Mouse (Mus musculus) adrenal gland, postnatal 10 days (tissue): ENCODE data around the gene Olfr714. TPM values are rescaled to one million over a fixed set of nuclear protein-coding genes. Genes with fewer than 3 reads are reported as not detected.
A peak's percentile ranks its signal among the peaks of the same experiment; 100 is the strongest.
"Not testable (repeated sequence)": the region's sequence is repeated elsewhere in the genome, so short reads cannot be mapped to it uniquely, and the experiment has no call there.

Experiments used
- DNase-seq: peaks from one replicate; pipeline ENCODE4 v3.0.0; 2021; ENCODE audit warnings: mixed read lengths
- long read RNA-seq, 2 experiments: library from polyadenylated mRNA; stranded (forward); transcript quantifications; one replicate each; pipeline ENCODE4 v2.0.0; 2021
- total RNA-seq, 2 experiments: library from RNA; stranded (reverse); gene quantifications; 2 replicates each; pipeline ENCODE4 v1.2.3; 2021

The Olfr714 gene
- not detected for total RNA-seq
- long read RNA-seq, experiment 1, result 0 reads
- long read RNA-seq, experiment 2, result 0 reads

DNA sequence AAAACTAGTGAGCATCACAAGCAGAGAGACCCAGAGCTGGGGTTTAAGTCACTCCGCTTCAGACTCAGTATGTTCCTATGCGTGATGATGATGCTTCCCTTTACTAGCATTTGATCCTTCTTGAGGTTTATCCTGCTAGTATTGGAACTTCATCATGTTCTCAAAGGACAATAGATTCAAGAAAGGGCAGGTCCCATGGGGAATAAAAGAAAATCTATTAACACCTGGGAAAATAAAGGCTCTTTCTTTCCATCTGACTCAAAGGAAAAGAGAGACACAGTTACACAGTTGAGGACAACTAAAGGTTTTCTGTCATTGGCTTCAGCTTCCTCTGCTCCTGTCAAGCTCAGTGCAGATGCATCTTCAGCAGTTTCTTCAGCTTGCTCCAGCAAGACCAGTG is at the start of gene Olfr714:
Gene Olfr714 (plus strand): TSS at position 301 of the 400 bp plus-strand sequence.
- no peak for DNase-seq

DNA sequence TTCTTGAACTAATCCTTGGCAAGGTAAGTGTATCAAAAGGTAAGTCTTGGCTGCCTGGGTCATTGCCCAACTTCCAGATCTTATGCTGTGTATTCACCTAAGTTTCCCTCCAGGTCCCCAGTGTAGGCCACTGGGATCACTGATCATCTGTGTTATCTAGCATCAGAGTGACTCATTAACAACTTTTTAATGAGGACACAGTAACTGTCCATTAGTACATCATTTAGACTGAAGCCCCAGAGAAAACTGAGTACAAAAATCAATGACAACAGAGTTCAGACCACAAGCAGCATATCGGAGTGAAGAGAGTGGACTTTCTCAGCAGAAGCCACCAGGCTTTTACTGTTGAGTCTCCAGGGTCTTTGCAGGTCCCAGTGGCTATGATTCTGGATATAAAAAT is 39.9 kb upstream of the Olfr714 start, which contains the start of gene Olfr713:
Gene Olfr713 (plus strand): TSS at position 301 of the 400 bp plus-strand sequence.
- DNase-seq, result no peak

DNA sequence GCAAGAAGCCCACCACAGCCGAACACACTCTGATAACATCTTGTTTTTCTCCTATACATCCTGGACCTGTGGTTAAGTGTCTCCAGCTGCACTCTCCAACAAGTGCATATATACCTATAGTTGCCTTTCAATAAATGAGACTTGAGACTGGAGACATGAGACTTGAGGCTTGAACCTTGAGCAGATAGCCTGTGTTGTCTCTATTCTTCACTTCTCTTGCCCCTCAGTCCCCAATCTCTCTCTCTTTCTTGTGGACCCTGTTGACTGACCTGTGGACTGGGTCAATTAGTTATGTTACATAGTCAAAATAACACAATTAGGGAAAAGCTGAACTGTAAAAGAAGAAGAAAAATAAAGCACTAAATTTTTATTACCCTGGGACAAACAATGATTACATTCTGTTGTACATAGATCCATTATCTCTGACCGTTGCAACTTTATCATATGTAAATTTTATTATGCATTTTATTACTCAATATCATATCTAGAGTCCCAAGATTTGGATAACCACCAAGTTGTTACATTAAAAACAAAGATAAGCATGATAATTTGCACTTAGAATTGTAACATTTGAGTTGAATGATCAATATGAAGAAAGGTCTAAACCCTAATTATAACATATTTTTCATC is 30.7 kb upstream of the Olfr714 start:
- DNase-seq, result no peak

DNA sequence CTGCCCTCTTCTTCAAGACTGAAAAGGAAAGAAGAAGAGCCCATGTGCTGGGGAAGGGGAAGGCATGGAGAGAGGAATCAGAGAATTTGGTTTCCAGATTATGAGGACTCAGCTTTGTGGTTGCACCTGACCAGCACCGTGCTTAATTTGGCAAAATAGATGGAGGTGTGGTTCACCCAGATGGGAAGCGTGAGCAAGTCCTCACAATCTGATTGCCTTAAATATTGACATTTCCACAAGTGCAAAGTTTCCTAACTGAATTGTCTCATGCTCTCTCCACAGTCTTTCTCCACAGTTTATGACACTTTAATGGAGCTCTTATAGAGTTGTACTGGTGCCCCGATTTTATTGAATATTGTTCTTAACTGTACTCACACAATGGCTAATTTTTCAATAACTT is 27.6 kb upstream of the Olfr714 start:
- DNase-seq, result no peak

DNA sequence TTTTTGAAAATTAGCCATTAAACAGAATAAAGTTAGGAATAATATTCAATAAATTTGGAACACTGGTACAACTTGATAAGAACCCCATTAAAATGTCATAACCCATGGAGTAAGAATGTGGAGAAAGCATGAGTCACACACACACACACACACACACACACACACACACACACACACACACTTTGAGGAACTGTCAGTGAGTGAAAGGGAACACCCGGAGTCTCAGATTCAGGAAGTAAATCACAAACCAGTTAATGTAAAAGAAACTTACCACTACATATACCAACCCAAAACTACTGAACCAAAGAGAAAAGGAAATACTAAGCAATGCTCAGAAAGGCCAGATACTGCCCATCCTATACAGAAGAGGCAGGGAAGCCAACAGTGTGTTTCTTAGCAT is 26.4 kb upstream of the Olfr714 start:
- DNase-seq, result no peak

DNA sequence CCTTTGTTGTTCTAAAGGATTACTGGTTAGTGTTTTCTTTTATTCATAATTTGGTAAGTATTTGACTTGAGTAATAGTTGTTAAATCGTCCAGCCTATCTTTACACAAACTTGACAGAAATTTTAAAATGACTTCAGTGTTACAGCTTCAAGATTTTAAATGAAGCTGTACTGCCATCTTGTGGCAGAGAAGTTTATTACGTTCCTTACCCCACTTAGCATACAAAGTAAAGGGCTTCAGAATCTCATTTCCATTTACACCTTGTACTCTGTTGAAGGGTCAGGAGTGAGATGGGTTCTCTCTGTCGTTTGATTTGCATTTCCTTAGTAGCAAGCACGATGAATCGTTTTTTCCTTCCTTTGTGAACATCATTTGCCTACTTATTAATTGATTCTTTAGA is 24.9 kb upstream of the Olfr714 start:
- peak; percentile 23 for DNase-seq

DNA sequence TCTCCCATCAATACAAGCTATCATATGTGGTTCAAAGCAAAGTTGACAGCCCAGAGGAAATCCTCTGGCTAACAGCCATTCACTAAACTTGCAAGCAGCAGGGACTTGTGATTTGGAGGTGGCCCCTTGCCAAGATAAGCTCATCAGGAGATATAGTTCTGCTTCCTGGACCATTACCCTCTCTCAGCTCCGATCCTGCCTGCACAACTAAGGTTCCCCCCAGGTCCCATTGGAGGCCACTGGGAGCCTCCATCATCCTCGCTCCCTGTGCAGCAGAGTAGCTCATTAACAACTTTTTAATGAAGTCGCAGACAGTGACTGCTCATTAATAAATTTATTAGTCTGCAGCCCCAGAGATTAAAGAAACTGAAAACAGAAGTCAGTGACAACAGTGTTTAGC is 23.2 kb upstream of the Olfr714 start:
- DNase-seq, result no peak

DNA sequence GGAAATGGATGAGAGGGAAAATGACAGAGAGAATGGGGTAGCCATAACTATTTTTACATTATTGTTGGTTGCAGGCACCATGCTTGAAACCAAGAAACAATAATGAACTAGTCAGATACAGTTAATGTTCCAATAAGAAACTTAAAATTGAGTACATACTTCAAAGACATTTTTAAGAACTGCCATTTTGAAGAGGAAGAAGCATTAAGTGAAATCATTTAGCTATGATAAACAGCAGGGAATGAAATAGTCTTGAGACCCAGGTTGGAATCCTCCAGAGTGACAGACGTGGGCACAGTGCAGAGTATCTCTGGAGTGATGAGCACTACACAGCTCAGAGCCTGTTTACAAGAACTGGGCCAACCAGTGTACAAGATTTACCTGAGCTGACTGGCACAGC is 22.1 kb downstream of the Olfr714 start, which contains the start of gene Olfr17:
Gene Olfr17 (plus strand): TSS at position 301 of the 400 bp plus-strand sequence.
- no peak for DNase-seq

DNA sequence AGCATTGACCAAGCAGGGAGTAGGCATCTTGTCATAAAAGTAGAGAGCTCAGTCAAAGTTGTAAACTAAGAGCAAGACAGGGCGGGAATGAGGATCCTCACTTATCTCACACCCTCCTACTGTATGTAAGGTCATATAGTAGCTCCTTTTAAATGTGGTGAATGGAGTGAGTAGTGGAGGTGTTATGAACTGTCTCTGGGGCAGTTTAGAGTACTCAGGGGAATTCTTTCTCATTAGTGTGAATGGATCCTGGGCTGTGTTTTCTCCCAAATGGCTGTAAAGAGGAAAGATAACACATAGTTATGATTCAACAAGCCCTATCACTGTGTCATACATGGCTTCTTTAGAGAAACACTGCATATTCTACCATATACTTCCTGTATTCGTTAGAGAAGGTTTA is 39.5 kb downstream of the Olfr714 start, which contains the start of gene Olfr715b:
Gene Olfr715b (minus strand): TSS at position 101 of the 400 bp plus-strand sequence.
- not testable (repeated sequence) for DNase-seq

Other genes starting within 250 kb of the Olfr714 start
- gene Olfr702, start 237.1 kb upstream of the Olfr714 start, total RNA-seq, result not detected
- gene Olfr703, start 227.6 kb upstream of the Olfr714 start, total RNA-seq, result not detected
- gene Olfr704, start 207.8 kb upstream of the Olfr714 start, total RNA-seq, result not detected
- not detected for gene Olfr705, start 194.1 kb upstream of the Olfr714 start, total RNA-seq
- not detected for gene Olfr706, start 182.8 kb upstream of the Olfr714 start, total RNA-seq
- gene Olfr707, start 169.7 kb upstream of the Olfr714 start, total RNA-seq, result not detected
- not detected for gene Olfr1532-ps1, start 163.0 kb upstream of the Olfr714 start, total RNA-seq
- under 1 TPM in 1 of 2 experiments, not detected in 1; 0.09 TPM for gene Olfr709-ps1, start 138.8 kb upstream of the Olfr714 start, total RNA-seq
- gene Olfr710, start 122.7 kb upstream of the Olfr714 start, total RNA-seq, result not detected
- under 1 TPM in 1 of 2 experiments, not detected in 1; 0.21 TPM for gene Olfr6, start 107.0 kb upstream of the Olfr714 start, total RNA-seq
- gene Olfr711, start 95.5 kb upstream of the Olfr714 start, total RNA-seq, result not detected
- not detected for gene Olfr2, start 64.9 kb upstream of the Olfr714 start, total RNA-seq
- gene Olfr713, start 39.8 kb upstream of the Olfr714 start, total RNA-seq, result not detected
- gene Olfr17, start 22.2 kb downstream of the Olfr714 start, total RNA-seq, result not detected
- gene Olfr715b, start 39.4 kb downstream of the Olfr714 start, total RNA-seq, result not detected
- gene Olfr715, start 60.1 kb downstream of the Olfr714 start, total RNA-seq, result not detected
- gene Olfr716, start 67.3 kb downstream of the Olfr714 start, total RNA-seq, result not detected
- gene Nlrp14, start 96.0 kb downstream of the Olfr714 start, total RNA-seq, result under 1 TPM in 1 of 2 experiments, not detected in 1; 0.21 TPM
- gene Rbmxl2, start 138.5 kb downstream of the Olfr714 start, total RNA-seq, result under 1 TPM in 1 of 2 experiments, not detected in 1; 0.18 TPM